Mouse (Mus musculus): ENCODE results near the gene Vti1a. TPM values are rescaled to one million over a fixed set of nuclear protein-coding genes. Genes with fewer than 3 reads are reported as not detected.

Gene Vti1a
- polyA plus RNA-seq, 1 experiment from 2014 or later = 31.8 TPM

DNA sequence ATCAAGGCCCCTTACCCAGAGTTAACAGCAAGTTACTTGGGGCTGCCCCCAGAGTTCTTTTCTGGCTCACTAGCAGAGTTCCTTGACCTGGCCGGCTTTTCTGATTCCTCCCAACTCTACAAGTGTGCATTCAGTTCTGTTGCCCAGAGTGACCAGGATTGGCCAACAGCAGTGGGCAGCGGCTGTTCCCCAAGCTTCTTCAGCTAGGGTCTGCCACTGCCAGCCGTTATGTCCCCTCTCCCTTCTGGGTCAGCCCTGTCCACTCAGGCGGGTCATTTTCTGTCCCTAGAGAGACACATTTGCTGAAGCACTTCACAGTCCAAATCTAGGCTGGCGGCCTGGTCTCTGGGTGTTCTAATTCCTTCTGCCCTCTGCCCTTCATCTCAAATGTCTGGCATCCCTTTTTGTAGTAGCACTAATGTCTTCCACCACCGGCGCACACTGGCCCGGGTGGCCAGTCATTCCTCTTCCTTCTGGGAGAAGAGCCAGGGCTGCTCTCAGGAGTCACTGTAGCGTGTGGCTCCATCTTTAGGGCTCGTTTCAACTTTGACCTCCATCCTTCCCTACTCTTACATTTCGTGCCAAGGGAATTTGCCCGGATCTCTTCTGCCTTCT lies 305.0 kb downstream of the Vti1a start:
- H3K27me3 ChIP-seq = no peaks in the 10 kb centered on the region
- H3K9me3 ChIP-seq = no peaks in the 10 kb centered on the region
- H3K4me2 ChIP-seq (replicated peaks) = no peak overlapping the region
- 61% methylated on average over 12 of the region's 12 CpGs for WGBS
- H3K4me1 ChIP-seq = peaks cover 25% of the 10 kb centered on the region
- H3K36me3 ChIP-seq = no peaks in the 10 kb centered on the region
- peak overlapping the region; percentile 47; the same call in 1 of the 2 replicates for H3K27ac ChIP-seq
- H3K9ac ChIP-seq = no peak overlapping the region
- H3K4me3 ChIP-seq = no peak overlapping the region
- ATAC-seq (ENCODE audit: insufficient number of reproducible peaks, insufficient read depth, low FRiP score, low TSS enrichment) = no peak

GRCm38 (mm10) chr19:55622821-55623220 lies 306.7 kb downstream of the Vti1a start:
- Histone ChIP-seq H3K4me3 (no peak overlapping the region), H3K27ac (no peak overlapping the region), H3K4me2 (replicated peaks) (no peak overlapping the region), H3K36me3 (no peaks in the 10 kb centered on the region), H3K4me1 (peaks cover 25% of the 10 kb centered on the region), H3K27me3 (no peaks in the 10 kb centered on the region), H3K9ac (no peak overlapping the region), H3K9me3 (no peaks in the 10 kb centered on the region)
- WGBS = 82% methylated on average over 18 of the region's 18 CpGs
- no peak for ATAC-seq (ENCODE audit: insufficient number of reproducible peaks, insufficient read depth, low FRiP score, low TSS enrichment)

GRCm38 (mm10) chr19:55623605-55624004 lies 307.5 kb downstream of the Vti1a start:
- Histone ChIP-seq H3K9me3 (no peaks in the 10 kb centered on the region), H3K27me3 (no peaks in the 10 kb centered on the region), H3K9ac (no peak overlapping the region), H3K4me3 (no peak overlapping the region), H3K27ac (no peak overlapping the region), H3K4me2 (replicated peaks) (no peak overlapping the region), H3K36me3 (no peaks in the 10 kb centered on the region), H3K4me1 (peaks cover 25% of the 10 kb centered on the region)
- ATAC-seq (ENCODE audit: insufficient number of reproducible peaks, insufficient read depth, low FRiP score, low TSS enrichment) = no peak
- whole genome bisulfite sequencing = 82% methylated on average over 13 of the region's 13 CpGs

DNA sequence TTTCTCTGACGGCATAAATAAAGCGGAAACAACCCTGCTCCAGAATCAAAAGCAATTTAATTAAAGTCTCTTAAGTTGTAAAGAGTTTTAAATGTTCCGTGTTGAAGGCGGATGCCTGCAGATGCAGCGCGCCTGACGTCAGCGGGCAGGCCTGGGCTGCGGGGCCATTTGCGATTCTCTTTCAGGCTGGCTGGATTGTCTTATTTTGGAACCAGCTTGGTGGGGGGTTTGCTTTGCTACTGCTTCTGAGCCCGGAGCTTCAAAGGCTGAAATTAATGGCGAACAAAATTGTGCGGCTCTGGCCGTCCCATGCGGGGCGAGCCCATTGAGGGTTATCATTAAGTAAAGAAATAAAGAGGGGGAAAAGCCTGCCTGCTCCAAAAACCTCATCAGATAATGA lies 310.4 kb downstream of the Vti1a start:
- Histone ChIP-seq H3K4me2 (replicated peaks) (no peak overlapping the region), H3K4me3 (no peak overlapping the region), H3K9me3 (no peaks in the 10 kb centered on the region), H3K27ac (no peak overlapping the region), H3K27me3 (no peaks in the 10 kb centered on the region), H3K36me3 (no peaks in the 10 kb centered on the region), H3K4me1 (peaks cover 5% of the 10 kb centered on the region), H3K9ac (no peak overlapping the region)
- 57% methylated on average over 16 of the region's 16 CpGs for WGBS
- no peak for ATAC-seq (ENCODE audit: insufficient number of reproducible peaks, insufficient read depth, low FRiP score, low TSS enrichment)

GRCm38 (mm10) chr19:55626952-55627351 lies 310.9 kb downstream of the Vti1a start:
- WGBS = 66% methylated on average over 12 of the region's 12 CpGs

DNA sequence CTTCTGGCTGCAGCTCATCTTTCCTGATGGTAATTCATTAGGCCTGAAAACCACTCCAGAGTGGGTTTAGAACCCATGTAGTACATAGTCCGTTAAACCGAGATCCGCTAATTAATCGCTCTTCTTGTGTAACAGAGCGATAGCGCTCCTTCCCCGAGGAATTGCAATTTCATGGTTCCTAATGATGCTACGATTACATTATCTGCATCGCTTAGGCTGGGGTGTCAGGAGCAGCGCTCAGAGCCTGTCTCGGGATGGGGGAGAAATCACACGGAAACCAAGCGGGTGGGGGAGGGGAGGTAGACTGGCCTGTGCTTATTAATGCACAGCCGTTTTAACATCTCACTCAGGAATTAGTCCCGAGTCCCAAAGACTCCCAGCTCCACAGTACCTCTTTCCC lies 319.4 kb downstream of the Vti1a start:
- Histone ChIP-seq H3K4me2 (replicated peaks) (no peak overlapping the region), H3K9ac (no peak overlapping the region), H3K9me3 (0 out of 2 replicates have a peak, but pooled peaks cover 6% of the 10 kb centered on the region), H3K36me3 (no peaks in the 10 kb centered on the region), H3K4me1 (no peaks in the 10 kb centered on the region), H3K27ac (no peak overlapping the region), H3K4me3 (no peak overlapping the region), H3K27me3 (no peaks in the 10 kb centered on the region)
- ATAC-seq (ENCODE audit: insufficient number of reproducible peaks, insufficient read depth, low FRiP score, low TSS enrichment) = no peak
- 59% methylated on average over 15 of the region's 15 CpGs for WGBS

More at GRCm38 (mm10) chr19:55626952-55627351, 310.9 kb downstream of the Vti1a start:
- Histone ChIP-seq H3K36me3 (no peaks in the 10 kb centered on the region), H3K4me1 (peaks cover 2% of the 10 kb centered on the region; the same call in 1 of the 2 replicates), H3K27ac (no peak overlapping the region), H3K9ac (no peak overlapping the region), H3K4me2 (replicated peaks) (no peak overlapping the region), H3K9me3 (no peaks in the 10 kb centered on the region), H3K27me3 (no peaks in the 10 kb centered on the region), H3K4me3 (no peak overlapping the region)
- ATAC-seq (ENCODE audit: insufficient number of reproducible peaks, insufficient read depth, low FRiP score, low TSS enrichment) = no peak

GRCm38 (mm10) chr19:55640251-55640650 lies 324.2 kb downstream of the Vti1a start:
- no peak for ATAC-seq (ENCODE audit: insufficient number of reproducible peaks, insufficient read depth, low FRiP score, low TSS enrichment)
- H3K4me3 ChIP-seq = no peak overlapping the region
- H3K4me1 ChIP-seq = peaks cover 16% of the 10 kb centered on the region
- H3K27ac ChIP-seq = no peak overlapping the region
- H3K27me3 ChIP-seq = no peaks in the 10 kb centered on the region
- no peak overlapping the region for H3K4me2 ChIP-seq (replicated peaks)
- WGBS = 87% methylated on average over 6 of the region's 6 CpGs
- H3K9me3 ChIP-seq = 0 out of 2 replicates have a peak, but pooled peaks cover 6% of the 10 kb centered on the region
- H3K9ac ChIP-seq = no peak overlapping the region
- no peaks in the 10 kb centered on the region for H3K36me3 ChIP-seq

- WGBS = 63% methylated on average over 2 of the region's 2 CpGs
- no peak overlapping the region for H3K4me3 ChIP-seq
- H3K4me2 ChIP-seq (replicated peaks) = no peak overlapping the region
- H3K36me3 ChIP-seq = no peaks in the 10 kb centered on the region
- H3K9ac ChIP-seq = no peak overlapping the region
- H3K9me3 ChIP-seq = 0 out of 2 replicates have a peak, but pooled peaks cover 6% of the 10 kb centered on the region
- ATAC-seq (ENCODE audit: insufficient number of reproducible peaks, insufficient read depth, low FRiP score, low TSS enrichment) = no peak
- peaks cover 16% of the 10 kb centered on the region for H3K4me1 ChIP-seq
- H3K27me3 ChIP-seq = no peaks in the 10 kb centered on the region
- H3K27ac ChIP-seq = no peak overlapping the region
These were observed 325.8 kb downstream of the Vti1a start for GRCm38 (mm10) chr19:55641891-55642290.

DNA sequence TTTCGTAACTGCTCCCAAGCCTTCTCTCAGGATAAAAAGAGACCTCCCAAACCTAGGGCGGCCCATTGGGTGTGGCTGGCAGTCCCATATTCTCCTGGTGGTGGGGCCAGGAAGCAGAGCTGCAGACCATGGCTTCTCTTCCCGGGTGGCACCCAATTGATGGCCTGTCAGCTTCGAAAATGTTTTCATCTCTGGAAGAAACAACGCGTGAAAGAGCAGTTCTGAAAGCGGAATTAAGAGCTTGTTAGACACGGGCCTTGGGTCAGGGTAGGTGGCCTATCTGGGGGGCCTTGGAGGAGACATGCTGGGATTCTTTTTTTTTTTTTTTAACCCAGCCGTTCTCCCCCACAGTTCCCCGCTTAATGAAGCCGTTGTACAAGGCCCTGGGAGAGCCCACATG lies 326.3 kb downstream of the Vti1a start:
- 52% methylated on average over 11 of the region's 11 CpGs for WGBS
- Histone ChIP-seq H3K27me3 (no peaks in the 10 kb centered on the region), H3K36me3 (no peaks in the 10 kb centered on the region), H3K4me2 (replicated peaks) (no peak overlapping the region), H3K27ac (no peak overlapping the region), H3K4me1 (peaks cover 16% of the 10 kb centered on the region), H3K9ac (no peak overlapping the region), H3K9me3 (0 out of 2 replicates have a peak, but pooled peaks cover 6% of the 10 kb centered on the region), H3K4me3 (no peak overlapping the region)
- ATAC-seq (ENCODE audit: insufficient number of reproducible peaks, insufficient read depth, low FRiP score, low TSS enrichment) = no peak

- 0 out of 2 replicates have a peak, but pooled peaks cover 6% of the 10 kb centered on the region for H3K9me3 ChIP-seq
- H3K4me3 ChIP-seq = 0 out of 2 replicates have a peak overlapping the region, but pooled peaks have one; percentile 21
- H3K36me3 ChIP-seq = no peaks in the 10 kb centered on the region
- 9% methylated on average over 14 of the region's 14 CpGs for WGBS
- ATAC-seq (ENCODE audit: insufficient number of reproducible peaks, insufficient read depth, low FRiP score, low TSS enrichment) = no peak
- no peak overlapping the region for H3K9ac ChIP-seq
- peak overlapping the region; percentile 30; the same call in 1 of the 2 replicates for H3K27ac ChIP-seq
- peaks cover 20% of the 10 kb centered on the region for H3K4me1 ChIP-seq
- H3K27me3 ChIP-seq = no peaks in the 10 kb centered on the region
- H3K4me2 ChIP-seq (replicated peaks) = peak overlapping the region; percentile 47
These were observed 327.3 kb downstream of the Vti1a start for GRCm38 (mm10) chr19:55643288-55643901.

- ATAC-seq (ENCODE audit: insufficient number of reproducible peaks, insufficient read depth, low FRiP score, low TSS enrichment) = no peak
- Histone ChIP-seq H3K27ac (no peak overlapping the region), H3K4me2 (replicated peaks) (peak overlapping the region; percentile 47), H3K27me3 (no peaks in the 10 kb centered on the region), H3K4me1 (peaks cover 20% of the 10 kb centered on the region), H3K9ac (no peak overlapping the region), H3K4me3 (no peak overlapping the region), H3K36me3 (no peaks in the 10 kb centered on the region), H3K9me3 (0 out of 2 replicates have a peak, but pooled peaks cover 6% of the 10 kb centered on the region)
- 67% methylated on average over 13 of the region's 13 CpGs for WGBS
These were observed 327.8 kb downstream of the Vti1a start for GRCm38 (mm10) chr19:55643931-55644330.

DNA sequence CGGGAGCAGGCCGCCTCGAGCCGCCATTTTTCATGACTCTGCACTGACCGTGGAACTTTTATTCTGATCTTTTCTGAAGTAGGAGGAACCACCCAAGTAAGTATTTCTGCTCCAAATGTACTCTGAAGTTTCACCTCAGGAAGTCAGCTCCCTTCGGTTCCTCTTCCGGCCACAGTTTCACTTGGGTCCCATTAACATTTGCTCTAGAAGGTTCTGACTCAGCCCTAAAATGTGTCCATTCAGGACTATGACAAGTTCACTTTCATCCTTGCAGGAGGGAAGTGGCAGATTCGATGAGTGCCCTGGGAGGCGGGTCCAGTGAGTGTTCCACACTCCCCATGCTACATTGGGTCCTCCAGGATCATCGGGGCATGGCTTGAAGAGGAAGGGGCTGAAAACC lies 333.3 kb downstream of the Vti1a start:
- Histone ChIP-seq H3K9me3 (no peaks in the 10 kb centered on the region), H3K4me2 (replicated peaks) (no peak overlapping the region), H3K36me3 (no peaks in the 10 kb centered on the region), H3K27ac (no peak overlapping the region), H3K9ac (no peak overlapping the region), H3K4me1 (peaks cover 3% of the 10 kb centered on the region; the same call in 1 of the 2 replicates), H3K4me3 (no peak overlapping the region), H3K27me3 (no peaks in the 10 kb centered on the region)
- ATAC-seq (ENCODE audit: insufficient number of reproducible peaks, insufficient read depth, low FRiP score, low TSS enrichment) = no peak
- WGBS = 93% methylated on average over 10 of the region's 10 CpGs

All from embryonic facial prominence, embryonic 12.5 days (tissue).